9 mouse cellular contexts compared by ENCODE assay signal in the genomic region with DNA sequence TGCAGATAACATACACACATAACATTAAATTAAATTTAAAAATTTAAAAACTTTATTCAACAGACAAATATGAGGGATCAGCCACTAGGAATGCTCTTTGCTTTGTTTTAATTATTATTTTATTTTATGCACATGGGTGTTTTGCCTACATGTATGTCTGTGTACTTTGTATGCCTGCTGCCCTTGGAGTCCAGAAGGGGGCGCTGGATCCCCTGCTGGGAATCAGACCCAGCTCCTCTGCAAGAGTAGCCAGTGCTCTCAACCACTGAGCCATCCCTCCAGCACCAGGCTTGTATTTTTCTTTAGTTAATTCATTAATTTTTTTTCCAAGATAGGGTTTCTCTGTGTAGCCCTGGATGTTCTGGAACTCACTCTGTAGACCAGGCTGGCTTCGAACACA.
DNase-seq lines count a peak whose midpoint lies in the region; ATAC-seq and TF ChIP-seq lines count a peak whose summit lies in the region.
"Had no signal": no experiment of that assay in that cellular context is flagged by ENCODE, and none has a peak within 500 bp of the region (broad histone marks: within the 10 kb centered on the region; RNA-seq: fewer than 3 reads in every experiment).

No protein-coding gene starts in this region.

- H3K27ac ChIP-seq in kidney, embryonic 16.5 days (ENCODE audit: low read length) = no peak overlapping the region
- H3K27ac ChIP-seq in MEL (ENCODE audit: control insufficient read depth, low read depth, low read length) = peak overlapping the region; percentile 89
- no peak overlapping the region for H3K27ac ChIP-seq in lung, embryonic 14.5 days (ENCODE audit: low read depth)

- H3K4me2 ChIP-seq in kidney, embryonic 16.5 days (replicated peaks; ENCODE audit: low read depth, low read length) = no peak overlapping the region
- H3K4me2 ChIP-seq in lung, embryonic 14.5 days = no peak overlapping the region

- ATAC-seq in kidney, embryonic 16.5 days (ENCODE audit: low FRiP score, low TSS enrichment) = no peak
- no peak for ATAC-seq in lung, embryonic 14.5 days (ENCODE audit: insufficient read depth)

- no peak overlapping the region for H3K9ac ChIP-seq in kidney, embryonic 16.5 days (replicated peaks; ENCODE audit: low read length)
- H3K9ac ChIP-seq in MEL (ENCODE audit: control insufficient read depth, low read depth, low read length, poor library complexity, severe bottlenecking) = peak overlapping the region; percentile 44
- H3K9ac ChIP-seq in lung, embryonic 14.5 days = no peak overlapping the region

- H3K36me3 ChIP-seq in kidney, embryonic 16.5 days (ENCODE audit: insufficient read depth, low read length) = no peaks in the 10 kb centered on the region
- H3K36me3 ChIP-seq in MEL (ENCODE audit: control insufficient read depth in 1 of 2, insufficient read depth in 2 of 2, low read length in 2 of 2) = peaks cover 0 to 27% of the 10 kb centered on the region in 2 experiments; a peak in 2 of 4 replicates
- H3K36me3 ChIP-seq in lung, embryonic 14.5 days (ENCODE audit: insufficient read depth) = no peaks in the 10 kb centered on the region

- H3K79me2 ChIP-seq in MEL (ENCODE audit: control insufficient read depth, insufficient read depth, low read length, poor library complexity) = no peaks in the 10 kb centered on the region

- TF ChIP-seq RAD21 in MEL (IDR thresholded peaks at IDR 0.05; ENCODE audit: low read depth, low read length) = peak; percentile 66

- 64% methylated on average over 2 of the region's 2 CpGs for WGBS in kidney, embryonic 16.5 days
- WGBS in lung, embryonic 14.5 days = 50% methylated on average over 2 of the region's 2 CpGs

- H3K27me3 ChIP-seq in kidney, embryonic 16.5 days (ENCODE audit: insufficient read depth, low read length) = no peaks in the 10 kb centered on the region
- H3K27me3 ChIP-seq in MEL (ENCODE audit: control insufficient read depth in 1 of 2, insufficient read depth in 2 of 2, low read length in 2 of 2) = no peaks in the 10 kb centered on the region
- no peaks in the 10 kb centered on the region for H3K27me3 ChIP-seq in lung, embryonic 14.5 days (ENCODE audit: insufficient read depth, low read length)

- peak; percentile 23 for DNase-seq in kidney, adult 18-20 months
- DNase-seq in MEL (ENCODE audit: low read depth, low spot score) = peak; percentile 81
- peak; percentile 85 for DNase-seq in c-Kit-positive CD71-positive TER-119-negative erythroid progenitor cells, embryonic 14.5 days (ENCODE audit: low read depth)
- peak; percentile 52 for DNase-seq in lung, embryonic 14.5 days
- DNase-seq in natural killer cell, adult 2 months (ENCODE audit: low spot score in 2 of 2) = no peak
- DNase-seq in yolk sac, embryonic 10.5 days (ENCODE audit: low spot score) = no peak
- no peak for DNase-seq in right cerebral cortex, adult 18-20 months

- no peak overlapping the region for H3K4me3 ChIP-seq in kidney, embryonic 16.5 days (ENCODE audit: low read length)
- H3K4me3 ChIP-seq in MEL (ENCODE audit: control insufficient read depth in 1 of 2, insufficient read depth in 1 of 2, low read depth in 2 of 2, low read length in 2 of 2) = peak overlapping the region; percentile 8 to 27; a peak in 3 of 4 replicates
- H3K4me3 ChIP-seq in lung, embryonic 14.5 days (ENCODE audit: low read depth, low read length) = no peak overlapping the region
- H3K4me3 ChIP-seq: megakaryocyte, embryonic 14.5 days had no signal

- TF ChIP-seq CTCF in MEL (IDR thresholded peaks at IDR 0.05 in 2 of 3, conservative IDR thresholded peaks at IDR 0.05 in 1 of 3; ENCODE audit: control insufficient read depth in 1 of 3, insufficient read depth in 1 of 3, low read depth in 2 of 3, low read length in 3 of 3, poor library complexity in 1 of 3, severe bottlenecking in 1 of 3) = peak; percentile 69 to 88 (median 79)
- TF ChIP-seq CTCF in lung, embryonic 14.5 days (IDR thresholded peaks at IDR 0.05; ENCODE audit: low read depth) = peak; percentile 54

- no peak for TF ChIP-seq POLR2A in MEL (IDR thresholded peaks at IDR 0.05; ENCODE audit: control insufficient read depth in 1 of 2, insufficient read depth in 1 of 2, low read depth in 1 of 2, low read length in 2 of 2, poor library complexity in 1 of 2)

- no peak for TF ChIP-seq EP300 in MEL (IDR thresholded peaks at IDR 0.05; ENCODE audit: low read depth in 1 of 2, low read length in 2 of 2)

- 0 out of 2 replicates have a peak, but pooled peaks cover 4% of the 10 kb centered on the region for H3K4me1 ChIP-seq in kidney, embryonic 16.5 days (ENCODE audit: insufficient read depth, low read length)
- H3K4me1 ChIP-seq in MEL (ENCODE audit: control insufficient read depth in 1 of 2, insufficient read depth in 2 of 2, low read length in 2 of 2) = peaks cover 13 to 27% of the 10 kb centered on the region in 2 experiments
- no peaks in the 10 kb centered on the region for H3K4me1 ChIP-seq in lung, embryonic 14.5 days (ENCODE audit: insufficient read depth)

- no peaks in the 10 kb centered on the region for H3K9me3 ChIP-seq in kidney, embryonic 16.5 days (ENCODE audit: low read length)
- no peaks in the 10 kb centered on the region for H3K9me3 ChIP-seq in MEL (replicated peaks; ENCODE audit: insufficient read depth, low read length)
- no peaks in the 10 kb centered on the region for H3K9me3 ChIP-seq in lung, embryonic 14.5 days (ENCODE audit: low read depth, low read length)

TF ChIP-seq in MEL, 35 proteins besides CTCF, POLR2A, EP300 and RAD21:
- TF ChIP-seq SMC3 (IDR thresholded peaks at IDR 0.05; ENCODE audit: low read depth, low read length) (peak; percentile 67), TAL1 (IDR thresholded peaks at IDR 0.05; ENCODE audit: low read length) (no peak), ZC3H11A (IDR thresholded peaks at IDR 0.05; ENCODE audit: low read depth, low read length) (peak; percentile 68)

Comparison
In these comparisons a context has a peak if more than half of its experiments do, and no peak if none do; other contexts are left out.
1. DNase-seq: peak in kidney, adult 18-20 months (single experiment), MEL (single experiment), c-Kit-positive CD71-positive TER-119-negative erythroid progenitor cells, embryonic 14.5 days (single experiment) and lung, embryonic 14.5 days (single experiment); none in natural killer cell, adult 2 months (0 of 2), yolk sac, embryonic 10.5 days (single experiment) and right cerebral cortex, adult 18-20 months (single experiment).
2. H3K4me3 ChIP-seq: peak in MEL (2 of 2); none in kidney, embryonic 16.5 days (single experiment) and lung, embryonic 14.5 days (single experiment).